20 mouse cellular contexts compared by ENCODE assay signal in genomic region chr2:122484641-122485040, GRCm38 (mm10). TPM values are rescaled to one million over a fixed set of nuclear protein-coding genes. Genes with fewer than 3 reads are reported as not detected.
"Had no signal": no experiment of that assay in that cellular context is flagged by ENCODE, and none has a peak within 500 bp of the region (broad histone marks: within the 10 kb centered on the region; RNA-seq: fewer than 3 reads in every experiment).

TSS of gene Gm14085 (plus strand) at chr2:122484941.

- H3K27me3 ChIP-seq: neural tube, embryonic 12.5 days; neural tube, embryonic 13.5 days; neural tube, embryonic 15.5 days; stomach, embryonic 15.5 days had no signal

- H3K4me1 ChIP-seq: neural tube, embryonic 12.5 days; neural tube, embryonic 13.5 days; neural tube, embryonic 15.5 days; stomach, embryonic 15.5 days had no signal

- H3K36me3 ChIP-seq: neural tube, embryonic 12.5 days; neural tube, embryonic 13.5 days; neural tube, embryonic 15.5 days; stomach, embryonic 15.5 days had no signal

- H3K4me3 ChIP-seq: neural tube, embryonic 12.5 days; neural tube, embryonic 13.5 days; neural tube, embryonic 15.5 days; stomach, embryonic 15.5 days had no signal

- H3K27ac ChIP-seq: neural tube, embryonic 12.5 days; neural tube, embryonic 13.5 days; neural tube, embryonic 15.5 days; stomach, embryonic 15.5 days; stomach, postnatal 0 days had no signal

- DNase-seq: retina, postnatal 1 day; right cerebral cortex, adult 18-20 months; right cerebral cortex, postnatal 14 days; right cerebral cortex, postnatal 25 days; right cerebral cortex, postnatal 4 days; spleen, adult 18-20 months; thymus, adult 18-20 months; thymus, postnatal 14 days; thymus, postnatal 25 days; thymus, postnatal 36 days; thymus, postnatal 4 days had no signal

RNA-seq across cellular contexts. Expression of gene Gm14085, which starts in this region (rescaled TPM):
- polyA plus RNA-seq: neural tube, embryonic 11.5 days; neural tube, embryonic 12.5 days; neural tube, embryonic 13.5 days; neural tube, embryonic 14.5 days; neural tube, embryonic 15.5 days; stomach, embryonic 14.5 days; stomach, postnatal 0 days; urinary bladder, adult 2 months had no signal
